Mouse (Mus musculus) forebrain, embryonic 14.5 days (tissue): Measurements from ENCODE around the gene Hist4h4. TPM values are rescaled to one million over a fixed set of nuclear protein-coding genes. Genes with fewer than 3 reads are reported as not detected.
"Not testable (repeated sequence)": the region's sequence is repeated elsewhere in the genome, so short reads cannot be mapped to it uniquely, and the experiment has no call there.

Source experiments
- ATAC-seq: fragments of 200-750 bp; cut with Nextera tagmentation; 2 replicates; pipeline ENCODE4 v1.8.0; 2017; ENCODE audit warnings: mild to moderate bottlenecking, moderate library complexity
- DNase-seq: peaks from one replicate; pipeline ENCODE4 v3.0.0-alpha.2; 2015; ENCODE audit warnings: low spot score
- H3K27ac ChIP-seq: fragments of 300-500 bp; sonication (generic); 2 replicates; pipeline ENCODE4 v1.5.1; 2014; ENCODE audit warnings: low read depth, mild to moderate bottlenecking, control low read depth, low read length, moderate library complexity
- H3K27me3 ChIP-seq: fragments of 300-500 bp; sonication (generic); replicated peaks from 2 replicates; pipeline ENCODE4 v1.6.1; 2014; ENCODE audit warnings: low read length, control low read depth, mixed read lengths; ENCODE audit not compliant: control insufficient read depth, insufficient read depth
- H3K36me3 ChIP-seq: fragments of 300-500 bp; sonication (generic); 2 replicates; pipeline ENCODE4 v1.6.1; 2014; ENCODE audit warnings: low read length, control low read depth; ENCODE audit not compliant: control insufficient read depth, insufficient read depth
- H3K4me1 ChIP-seq: fragments of 300-500 bp; sonication (generic); 2 replicates; pipeline ENCODE4 v1.6.1; 2014; ENCODE audit warnings: antibody characterized with exemption, low read length, control low read depth; ENCODE audit not compliant: control insufficient read depth, insufficient read depth
- H3K4me2 ChIP-seq: fragments of 300-500 bp; sonication (generic); 2 replicates; pipeline ENCODE4 v1.6.1; 2014; ENCODE audit warnings: mild to moderate bottlenecking, control low read depth, low read length
- H3K4me3 ChIP-seq: fragments of 300-500 bp; sonication (generic); 2 replicates; pipeline ENCODE4 v1.5.1; 2014; ENCODE audit warnings: low read depth, low read length, control low read depth
- H3K9ac ChIP-seq: fragments of 300-500 bp; sonication (generic); 2 replicates; pipeline ENCODE4 v1.6.1; 2014; ENCODE audit warnings: mild to moderate bottlenecking, low read length, control low read depth, moderate library complexity
- H3K9me3 ChIP-seq: fragments of 300-500 bp; sonication (generic); replicated peaks from 2 replicates; pipeline ENCODE4 v1.6.1; 2016; ENCODE audit warnings: low read length, control low read depth, mixed read lengths; ENCODE audit not compliant: control insufficient read depth
- WGBS: fragments of 180-500 bp; shearing (Covaris S2); extraction: QIAGEN DNeasy Blood & Tissue Kit; methylation state at CpG from one replicate; pipeline ENCODE4 v1.1.7; 2014; 5-methylcytosine and 5-hydroxymethylcytosine counted together
- polyA plus RNA-seq: library from polyadenylated mRNA; unstranded; fragments of >200 nt; fragmentation: Nextera tagmentation; extraction: Ambion mirVana; gene quantifications from 2 replicates; pipeline ENCODE4 v1.2.1, GENCODE M21; 2014

The Hist4h4 gene
- polyA plus RNA-seq, 1 experiment from 2014 or later: 1.5 TPM

- H3K36me3 ChIP-seq: no peaks in the 10 kb centered on the region
- no peaks in the 10 kb centered on the region for H3K27me3 ChIP-seq
- peak overlapping the region; percentile 90 for H3K9ac ChIP-seq
- H3K27ac ChIP-seq: peak overlapping the region; percentile 98
- H3K4me2 ChIP-seq: peak overlapping the region; percentile 56
- DNase-seq (no peak), ATAC-seq (no peak; the same call in 1 of the 2 replicates)
- H3K9me3 ChIP-seq: no peaks in the 10 kb centered on the region
- WGBS: 21% methylated on average over 12 of the region's 12 CpGs
- peak overlapping the region; percentile 71 for H3K4me3 ChIP-seq
- H3K4me1 ChIP-seq: peaks cover 6% of the 10 kb centered on the region
Measured at GRCm38 (mm10) chr6:136803093-136803738, 999 bp downstream of the Hist4h4 start.

GRCm38 (mm10) chr6:136801274-136801673 lies 2.9 kb downstream of the Hist4h4 start:
- Histone ChIP-seq H3K27ac (no peak overlapping the region), H3K4me3 (no peak overlapping the region), H3K9me3 (no peaks in the 10 kb centered on the region), H3K4me2 (no peak overlapping the region), H3K27me3 (no peaks in the 10 kb centered on the region), H3K36me3 (no peaks in the 10 kb centered on the region), H3K4me1 (peaks cover 6% of the 10 kb centered on the region), H3K9ac (no peak overlapping the region)
- ATAC-seq (no peak), DNase-seq (no peak)
- 90% methylated on average over 6 of the region's 6 CpGs for WGBS

- H3K9me3 ChIP-seq: no peaks in the 10 kb centered on the region
- no peak overlapping the region for H3K27ac ChIP-seq
- H3K27me3 ChIP-seq: no peaks in the 10 kb centered on the region
- no peaks in the 10 kb centered on the region for H3K36me3 ChIP-seq
- H3K4me1 ChIP-seq: peaks cover 6% of the 10 kb centered on the region
- no peak for ATAC-seq
- WGBS: 90% methylated on average over 8 of the region's 8 CpGs
- no peak overlapping the region for H3K4me3 ChIP-seq
- DNase-seq: no peak
- no peak overlapping the region for H3K4me2 ChIP-seq
- no peak overlapping the region for H3K9ac ChIP-seq
Measured at GRCm38 (mm10) chr6:136800710-136801109, 3.5 kb downstream of the Hist4h4 start.

GRCm38 (mm10) chr6:136797874-136798693 lies 6.1 kb downstream of the Hist4h4 start:
- not testable (repeated sequence) for H3K9ac ChIP-seq, H3K4me3 ChIP-seq, H3K27ac ChIP-seq, ATAC-seq, DNase-seq, H3K27me3 ChIP-seq, H3K4me1 ChIP-seq, H3K9me3 ChIP-seq, H3K4me2 ChIP-seq, H3K36me3 ChIP-seq
- WGBS: 88% methylated on average over 3 of the region's 3 CpGs

- ATAC-seq (no peak), DNase-seq (no peak)
- Histone ChIP-seq H3K27me3 (no peaks in the 10 kb centered on the region), H3K4me2 (no peak overlapping the region), H3K9ac (no peak overlapping the region), H3K4me3 (no peak overlapping the region), H3K9me3 (no peaks in the 10 kb centered on the region), H3K27ac (no peak overlapping the region), H3K4me1 (peaks cover 3% of the 10 kb centered on the region; the same call in 1 of the 2 replicates), H3K36me3 (no peaks in the 10 kb centered on the region)
- WGBS: 49% methylated on average over 6 of the region's 6 CpGs
Measured at GRCm38 (mm10) chr6:136795850-136796249, 8.4 kb downstream of the Hist4h4 start.

GRCm38 (mm10) chr6:136795110-136795509 lies 9.1 kb downstream of the Hist4h4 start:
- Histone ChIP-seq H3K27ac (no peak overlapping the region), H3K9ac (no peak overlapping the region), H3K9me3 (no peaks in the 10 kb centered on the region), H3K4me2 (no peak overlapping the region), H3K27me3 (no peaks in the 10 kb centered on the region), H3K36me3 (no peaks in the 10 kb centered on the region), H3K4me3 (no peak overlapping the region), H3K4me1 (peaks cover 3% of the 10 kb centered on the region; the same call in 1 of the 2 replicates)
- 64% methylated on average over 1 of the region's 1 CpGs for WGBS
- DNase-seq (no peak), ATAC-seq (0 out of 2 replicates have a peak, but pooled peaks have one; percentile 12)

- H3K27me3 ChIP-seq: no peaks in the 10 kb centered on the region
- peak overlapping the region; percentile 66 for H3K4me2 ChIP-seq
- H3K4me3 ChIP-seq: peak overlapping the region; percentile 32
- H3K4me1 ChIP-seq: peaks cover 3% of the 10 kb centered on the region; the same call in 1 of the 2 replicates
- H3K9me3 ChIP-seq: no peaks in the 10 kb centered on the region
- H3K27ac ChIP-seq: no peak overlapping the region
- DNase-seq (peak; percentile 18), ATAC-seq (peak; percentile 29; the same call in 1 of the 2 replicates)
- H3K36me3 ChIP-seq: no peaks in the 10 kb centered on the region
- H3K9ac ChIP-seq: peak overlapping the region; percentile 51
- WGBS: 2% methylated on average over 24 of the region's 24 CpGs
Measured at GRCm38 (mm10) chr6:136793831-136794525, 10.2 kb downstream of the Hist4h4 start.

- Histone ChIP-seq H3K9ac (peak overlapping the region; percentile 51; the same call in 1 of the 2 replicates), H3K27ac (no peak overlapping the region), H3K4me3 (peak overlapping the region; percentile 32), H3K36me3 (no peaks in the 10 kb centered on the region), H3K27me3 (no peaks in the 10 kb centered on the region), H3K9me3 (no peaks in the 10 kb centered on the region), H3K4me2 (peak overlapping the region; percentile 66), H3K4me1 (peaks cover 3% of the 10 kb centered on the region; the same call in 1 of the 2 replicates)
- WGBS: 23% methylated on average over 16 of the region's 16 CpGs
- ATAC-seq (no peak), DNase-seq (no peak)
Measured at GRCm38 (mm10) chr6:136792884-136793758, 11.1 kb downstream of the Hist4h4 start.
